2 mouse cellular contexts compared by ENCODE assay signal in the genomic region with DNA sequence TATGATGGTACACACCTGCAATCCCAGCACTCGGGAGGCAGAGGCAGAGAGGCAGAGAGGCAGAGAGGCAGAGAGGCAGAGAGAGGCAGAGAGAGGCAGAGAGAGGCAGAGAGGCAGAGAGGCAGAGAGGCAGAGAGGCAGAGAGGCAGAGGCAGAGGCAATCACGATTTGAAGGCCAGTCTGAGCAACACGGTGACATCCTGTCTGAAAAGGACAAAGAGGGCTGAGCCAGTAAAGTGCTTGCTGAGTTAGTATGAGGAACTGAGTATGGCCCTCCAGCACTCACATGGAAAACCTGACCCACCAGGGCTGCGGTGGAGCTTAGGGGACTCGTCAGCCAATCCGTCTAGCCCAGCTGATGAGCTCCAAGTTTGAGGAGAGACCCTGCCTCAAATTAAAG. TPM values are rescaled to one million over a fixed set of nuclear protein-coding genes. Genes with fewer than 3 reads are reported as not detected.
"Had no signal": no experiment of that assay in that cellular context is flagged by ENCODE, and none has a peak within 500 bp of the region (broad histone marks: within the 10 kb centered on the region; RNA-seq: fewer than 3 reads in every experiment).

No protein-coding gene starts in this region.

RNA-seq across cellular contexts. Expression of gene Aunip, which starts 11.8 kb away (rescaled TPM):
- total RNA-seq: monocyte, adult 5-6 weeks had no signal
- polyA plus RNA-seq: lung, adult 2 months had no signal
